Mouse (Mus musculus): ENCODE measurements around the gene Gm10974.

DNA sequence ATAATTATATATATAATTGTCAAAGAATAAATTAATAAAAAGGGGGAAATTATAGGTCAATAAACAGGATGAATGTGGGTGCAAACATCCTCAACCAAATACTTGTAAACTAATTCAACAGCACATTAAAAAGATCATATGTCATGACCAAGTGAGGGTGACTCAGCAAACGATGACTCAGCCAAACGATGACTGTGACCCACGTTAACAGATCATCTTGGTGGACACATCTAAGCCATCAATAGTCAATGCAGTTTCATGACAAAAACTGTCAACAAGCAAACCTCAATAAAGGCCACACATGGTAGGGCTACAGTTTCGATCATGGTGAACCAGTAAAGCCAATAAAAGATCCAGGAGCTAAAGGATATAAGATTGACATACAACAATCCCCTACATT lies 6.7 kb upstream of the Gm10974 start:
- no peak for TF ChIP-seq CTCF (IDR thresholded peaks at IDR 0.05; ENCODE audit: low read depth, low read length)
- TF ChIP-seq EP300 (IDR thresholded peaks at IDR 0.05; ENCODE audit: insufficient read depth, low read depth, low read length) = no peak
